Mouse (Mus musculus): ENCODE data around the gene Hnrnpa1.

Hnrnpa1 gene

DNA sequence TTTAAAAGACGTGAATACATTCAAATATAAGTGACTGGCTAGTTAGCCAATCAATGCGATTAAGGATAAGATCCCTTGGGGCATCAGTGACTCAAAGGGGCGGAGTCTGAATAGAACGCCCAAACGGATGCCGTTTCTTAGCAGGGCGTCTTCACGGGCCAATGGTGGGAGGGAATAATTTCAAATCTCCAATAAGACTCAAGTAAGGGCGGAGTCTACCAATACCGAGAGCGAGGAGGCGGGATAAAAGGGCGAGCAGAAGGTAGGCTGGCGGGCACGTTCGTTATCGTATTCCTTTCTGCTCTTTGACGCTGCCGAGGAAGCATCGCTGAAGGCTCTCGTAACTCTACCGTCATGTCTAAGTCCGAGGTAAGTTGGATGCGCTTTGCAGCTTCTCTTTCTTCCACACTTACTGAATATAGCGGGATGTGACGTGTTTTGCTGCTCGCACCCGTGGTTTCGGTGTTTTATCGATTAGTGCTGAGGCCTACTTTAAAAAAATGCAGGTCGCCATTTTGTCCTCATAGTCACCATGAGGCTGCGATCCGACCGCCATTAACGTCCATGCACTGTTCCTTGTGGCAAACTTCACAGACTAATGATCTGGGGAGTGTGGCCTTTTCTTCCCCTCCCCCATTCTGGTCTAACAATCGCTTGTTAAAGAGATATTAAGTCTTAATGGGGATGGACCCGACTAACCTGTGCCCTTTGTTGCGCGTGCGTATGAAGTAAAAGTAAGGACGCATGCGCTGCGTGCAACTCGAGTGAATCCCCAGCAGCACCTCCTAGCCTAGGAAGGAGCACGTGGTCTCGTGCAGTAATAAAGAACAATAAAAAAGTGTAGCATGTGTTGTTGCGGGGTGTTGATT lies at the start of gene Hnrnpa1:
Gene Hnrnpa1 (plus strand): TSS at position 273 of the 869 bp plus-strand sequence.
- DNase-seq (ENCODE audit: low spot score in 2 of 2): peak; percentile 90 to 94

DNA sequence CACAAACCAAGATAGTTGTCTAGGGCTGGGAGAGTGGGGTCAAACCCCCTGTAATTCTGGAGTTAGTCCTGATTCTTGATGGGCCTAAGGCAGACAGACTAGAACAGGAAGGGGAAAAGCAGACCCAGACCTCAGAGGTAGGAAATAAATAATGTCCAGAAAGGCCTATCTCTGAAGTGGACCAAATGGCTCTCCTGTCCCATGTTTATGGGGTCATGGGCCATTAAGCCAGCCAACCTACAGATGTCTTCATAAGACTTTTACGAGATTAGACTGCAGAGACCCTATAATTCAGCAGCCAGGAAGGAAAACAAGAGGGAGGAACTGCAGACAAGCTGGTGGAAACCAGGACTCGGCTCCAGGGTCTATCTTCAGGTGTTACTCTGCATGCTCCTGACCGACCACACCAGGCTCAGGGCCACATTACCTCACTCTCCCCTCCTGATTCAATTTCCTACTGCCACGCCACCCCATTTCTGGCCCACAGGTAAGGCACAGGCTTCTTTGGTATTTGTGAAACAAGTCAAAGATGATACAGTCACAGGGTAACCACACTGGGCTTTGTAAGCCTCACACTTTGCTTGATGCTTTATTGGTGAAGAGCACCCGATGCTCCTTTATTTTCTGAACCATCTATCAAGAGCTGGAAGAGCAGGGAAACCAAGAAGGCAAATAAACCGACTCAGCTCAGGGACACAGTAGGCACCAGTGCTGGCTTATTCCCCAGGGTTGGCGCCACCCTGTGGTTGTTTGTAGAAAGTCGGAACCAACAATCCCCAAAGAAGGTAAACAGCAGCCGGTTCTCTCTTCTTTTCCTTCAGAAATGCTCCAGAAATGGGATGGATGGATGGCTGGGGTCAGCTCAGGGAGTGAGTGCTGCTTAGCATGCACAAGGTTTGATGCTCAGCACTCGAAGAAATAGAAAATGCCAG lies 49.4 kb upstream of the Hnrnpa1 start:
- DNase-seq (ENCODE audit: low spot score in 2 of 2): peak in 1 of 2 experiments; percentile 25

GRCm38 (mm10) chr15:103193606-103194005 lies 46.6 kb upstream of the Hnrnpa1 start:
- no peak for DNase-seq (ENCODE audit: low spot score in 2 of 2)

GRCm38 (mm10) chr15:103196835-103197234 lies 43.4 kb upstream of the Hnrnpa1 start:
- no peak for DNase-seq (ENCODE audit: low spot score in 2 of 2)

GRCm38 (mm10) chr15:103197785-103198184 lies 42.4 kb upstream of the Hnrnpa1 start:
- DNase-seq (ENCODE audit: low spot score in 2 of 2): no peak

DNA sequence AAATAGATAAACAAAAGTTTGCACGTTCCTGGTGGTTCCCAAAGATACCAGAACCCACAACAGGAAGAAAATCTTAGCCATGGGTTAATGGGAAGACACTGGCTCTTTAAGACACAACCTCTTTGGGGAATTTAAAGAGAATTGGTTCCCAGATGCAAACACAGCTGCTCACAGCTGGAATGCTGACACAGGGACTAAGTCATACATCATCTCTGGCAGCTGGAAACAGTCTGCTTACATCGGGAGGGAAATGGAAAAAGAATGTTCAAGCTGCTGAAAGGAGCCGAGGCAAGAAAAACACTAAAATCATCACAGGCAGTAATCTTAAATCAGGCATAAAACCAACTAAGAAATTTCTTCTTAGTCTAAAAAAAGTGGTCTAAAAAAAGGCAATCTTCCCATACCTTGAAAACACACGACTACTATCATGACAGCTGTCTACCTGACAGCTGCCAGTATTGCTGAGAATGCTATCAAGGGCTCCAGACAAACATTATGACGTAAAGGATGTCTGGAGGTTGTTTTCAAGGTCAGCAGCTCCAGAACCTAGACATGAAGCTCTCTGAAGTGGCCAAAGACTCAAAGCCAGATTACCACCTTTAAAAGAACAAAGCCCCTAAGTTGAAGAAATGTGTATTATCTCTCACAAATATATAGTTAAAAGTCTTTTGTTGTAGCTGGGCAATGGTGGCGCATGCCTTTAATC lies 38.0 kb upstream of the Hnrnpa1 start:
- no peak for DNase-seq (ENCODE audit: low spot score in 2 of 2)

DNA sequence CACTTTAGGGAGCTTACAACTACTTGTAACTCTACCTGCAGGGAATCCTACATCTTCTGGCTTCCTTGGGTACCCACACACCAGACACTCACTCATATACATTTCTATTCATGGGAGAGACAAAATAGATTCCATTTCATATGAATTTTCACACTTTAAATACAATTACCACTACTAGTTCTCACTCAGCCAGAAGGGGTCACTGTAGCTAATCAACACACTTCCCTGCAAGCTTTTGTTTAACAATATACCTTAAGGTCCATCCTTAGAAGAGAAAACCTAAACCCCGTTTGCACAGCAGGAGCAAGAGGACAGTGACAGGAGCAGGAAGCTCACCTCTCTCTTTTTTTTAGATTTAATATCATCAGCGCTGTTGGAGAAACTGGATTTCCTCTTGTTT lies 35.1 kb upstream of the Hnrnpa1 start:
- DNase-seq (ENCODE audit: low spot score in 2 of 2): peak in 1 of 2 experiments; percentile 22

GRCm38 (mm10) chr15:103214149-103214548 lies 26.1 kb upstream of the Hnrnpa1 start:
- no peak for DNase-seq (ENCODE audit: low spot score in 2 of 2)

DNA sequence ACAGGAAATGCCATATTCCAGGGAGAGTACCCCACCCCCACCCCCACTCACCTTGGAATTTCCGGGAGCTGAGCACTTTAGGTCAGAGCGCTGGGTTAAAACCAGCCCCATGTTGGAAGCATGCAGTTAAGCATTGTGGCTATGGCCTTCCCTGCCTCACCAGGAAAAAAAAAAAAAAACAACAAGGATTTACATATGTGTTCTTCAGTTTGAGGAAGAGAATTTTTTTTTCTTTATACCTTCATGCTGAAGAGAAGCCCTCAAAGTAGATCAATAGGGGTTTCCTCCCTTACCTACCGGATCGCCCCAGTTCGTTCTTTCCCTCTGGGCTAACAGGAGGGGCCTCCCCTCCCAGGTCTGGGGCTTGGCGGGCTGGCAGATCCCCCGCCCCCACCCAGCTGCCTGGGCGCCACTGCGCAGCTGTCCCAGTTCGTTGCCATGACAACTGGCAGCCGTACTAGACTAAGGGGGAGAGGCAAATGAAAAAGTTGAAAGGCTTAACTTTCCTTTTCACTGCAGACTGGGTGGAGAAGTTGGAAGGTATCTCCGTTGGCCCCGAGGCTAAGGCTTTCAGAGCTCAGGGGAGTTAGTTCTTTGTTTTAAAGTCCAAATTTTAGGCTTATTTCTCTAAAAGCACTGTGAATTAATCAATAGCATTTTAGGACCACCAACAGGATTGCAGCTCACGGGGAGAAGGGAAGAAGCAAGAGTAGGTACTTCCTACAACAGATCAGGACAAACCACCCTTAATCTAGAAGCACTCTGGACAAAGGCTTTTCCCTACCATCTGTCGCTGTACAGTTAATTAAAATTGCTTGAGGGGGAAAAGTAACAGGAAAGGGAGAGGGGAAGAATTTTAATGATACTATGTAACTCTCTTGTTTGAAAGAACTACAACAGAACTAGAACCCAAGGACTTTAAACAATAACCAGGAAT lies 25.0 kb upstream of the Hnrnpa1 start:
- peak; percentile 94 to 95 for DNase-seq (ENCODE audit: low spot score in 2 of 2)

GRCm38 (mm10) chr15:103216052-103216451 lies 24.2 kb upstream of the Hnrnpa1 start:
- DNase-seq (ENCODE audit: low spot score in 2 of 2): no peak

- no peak for DNase-seq (ENCODE audit: low spot score in 2 of 2)
These were observed 19.4 kb upstream of the Hnrnpa1 start for GRCm38 (mm10) chr15:103220785-103221184.

GRCm38 (mm10) chr15:103221386-103221785 lies 18.8 kb upstream of the Hnrnpa1 start:
- DNase-seq (ENCODE audit: low spot score in 2 of 2): no peak

DNA sequence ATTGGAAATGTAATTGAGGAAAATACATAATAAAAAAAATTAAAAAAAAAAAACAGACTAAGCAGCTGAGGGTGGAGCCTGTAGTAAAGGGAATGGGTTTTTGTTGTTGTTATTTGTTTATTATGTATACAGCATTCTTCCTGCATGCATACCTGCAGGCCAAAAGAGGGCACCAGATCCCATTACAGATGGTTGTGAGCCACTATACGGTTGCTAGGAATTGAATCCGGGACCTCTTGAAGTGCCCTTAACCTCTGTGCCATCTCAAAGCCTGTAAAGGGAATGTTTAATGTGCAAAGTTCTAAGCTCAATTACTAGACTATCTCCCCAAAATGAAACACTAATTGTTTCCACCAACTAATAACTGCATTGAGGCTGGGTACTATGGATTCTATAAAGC lies 16.1 kb upstream of the Hnrnpa1 start:
- no peak for DNase-seq (ENCODE audit: low spot score in 2 of 2)

DNA sequence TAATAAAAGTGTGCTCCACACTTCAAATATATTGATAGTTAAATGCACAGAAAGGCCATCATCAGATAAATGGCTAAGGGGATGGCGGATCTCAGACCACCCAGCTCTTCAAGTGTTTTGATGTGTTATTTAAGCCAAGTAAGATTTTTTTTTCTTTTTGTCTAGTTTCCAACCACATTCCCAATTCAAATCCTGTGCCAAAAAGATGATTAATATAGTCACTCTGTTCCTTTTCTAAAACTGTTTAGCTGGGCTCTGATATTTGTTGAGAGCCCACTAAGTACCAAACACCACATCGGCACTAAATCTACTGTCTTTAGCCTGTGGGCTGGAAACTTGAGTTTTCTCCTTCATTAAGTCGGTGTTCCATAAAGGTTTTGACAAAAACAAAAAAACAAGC lies 13.2 kb upstream of the Hnrnpa1 start:
- DNase-seq (ENCODE audit: low spot score in 2 of 2): no peak

DNA sequence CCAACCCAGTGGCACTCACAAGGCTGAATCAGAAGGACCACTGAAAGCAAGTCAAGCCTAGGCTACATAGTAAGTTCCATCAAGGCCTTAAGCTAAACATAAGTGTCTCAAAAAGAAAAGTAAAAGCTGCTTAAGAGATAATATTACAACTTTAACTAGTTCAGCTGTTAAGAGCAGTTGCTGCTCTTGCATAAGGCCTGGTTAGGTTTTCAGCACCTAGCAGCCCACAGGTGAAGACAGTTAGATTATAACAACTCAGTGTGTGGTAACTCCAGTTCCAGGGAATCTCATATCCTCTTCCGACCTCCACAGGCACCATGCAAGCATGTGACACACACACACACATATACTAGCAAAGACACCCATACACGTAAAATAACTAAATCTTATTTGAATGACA lies 12.7 kb upstream of the Hnrnpa1 start:
- DNase-seq (ENCODE audit: low spot score in 2 of 2): no peak

DNA sequence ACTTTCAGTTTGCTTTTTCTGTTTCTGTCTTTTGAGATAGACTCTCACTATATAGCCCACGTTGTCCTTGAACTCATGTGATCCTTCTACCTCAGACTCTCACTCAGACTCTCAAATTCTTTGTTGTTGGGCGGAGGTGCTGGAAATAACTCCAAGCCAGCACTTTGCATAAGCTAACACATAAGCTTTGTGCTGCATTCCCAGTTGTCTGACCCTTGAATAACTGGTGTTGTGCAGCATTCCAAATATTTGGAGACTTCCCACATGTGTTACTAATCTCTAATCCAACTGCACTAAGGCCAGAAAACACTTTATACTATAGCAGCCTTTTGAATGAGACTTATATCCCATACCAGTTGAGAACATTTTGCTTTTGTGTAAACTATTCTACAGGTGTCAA lies 11.3 kb upstream of the Hnrnpa1 start:
- no peak for DNase-seq (ENCODE audit: low spot score in 2 of 2)

DNA sequence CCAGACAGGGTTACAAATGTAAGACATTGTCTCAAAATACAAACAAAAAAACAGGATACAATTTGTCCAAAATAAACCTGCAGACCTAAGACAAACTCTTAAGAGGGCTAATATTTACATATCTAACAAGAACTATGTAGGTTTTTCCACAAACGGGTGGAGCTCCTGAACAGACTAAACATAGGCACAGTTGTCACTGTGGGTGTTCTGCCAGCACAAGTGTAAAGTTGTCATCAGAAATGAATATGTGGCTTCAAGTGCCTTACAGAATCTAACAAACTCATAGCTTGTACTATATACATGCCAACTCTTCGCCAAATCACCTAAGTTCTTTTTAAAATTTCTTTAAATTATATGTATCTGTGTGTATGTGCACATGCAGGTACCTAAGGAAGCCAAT lies 7.1 kb upstream of the Hnrnpa1 start:
- DNase-seq (ENCODE audit: low spot score in 2 of 2): no peak

- DNase-seq (ENCODE audit: low spot score in 2 of 2): no peak
These were observed 2.9 kb upstream of the Hnrnpa1 start for GRCm38 (mm10) chr15:103237295-103237694.

DNA sequence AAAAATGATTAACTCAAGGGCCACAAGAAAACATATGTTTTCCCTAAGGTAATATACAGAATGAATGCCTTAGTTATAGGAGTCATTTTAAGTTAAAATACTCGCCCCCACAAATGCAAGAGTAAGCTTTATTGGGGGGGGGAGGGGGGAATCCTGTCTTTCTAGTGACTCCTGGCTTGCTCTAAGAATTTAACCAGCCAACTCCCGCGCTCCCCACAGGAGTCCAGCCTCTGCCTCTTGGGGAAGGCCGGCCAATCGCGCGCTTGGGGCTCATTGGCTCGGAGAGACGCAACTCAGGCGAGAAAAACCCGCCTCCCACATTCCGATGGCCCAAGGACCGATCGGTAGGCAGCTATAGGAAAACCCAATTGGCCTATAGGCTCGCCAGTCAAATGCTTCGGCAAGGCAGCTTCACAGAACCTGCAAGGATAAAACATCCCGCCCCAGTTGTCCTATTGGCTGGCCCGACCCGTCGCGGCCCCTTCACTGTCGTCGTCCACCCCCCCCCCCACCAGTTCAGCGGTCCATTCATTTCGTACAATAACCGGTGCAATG lies 1.0 kb upstream of the Hnrnpa1 start:
- DNase-seq (ENCODE audit: low spot score in 2 of 2): peak; percentile 86 to 93

DNA sequence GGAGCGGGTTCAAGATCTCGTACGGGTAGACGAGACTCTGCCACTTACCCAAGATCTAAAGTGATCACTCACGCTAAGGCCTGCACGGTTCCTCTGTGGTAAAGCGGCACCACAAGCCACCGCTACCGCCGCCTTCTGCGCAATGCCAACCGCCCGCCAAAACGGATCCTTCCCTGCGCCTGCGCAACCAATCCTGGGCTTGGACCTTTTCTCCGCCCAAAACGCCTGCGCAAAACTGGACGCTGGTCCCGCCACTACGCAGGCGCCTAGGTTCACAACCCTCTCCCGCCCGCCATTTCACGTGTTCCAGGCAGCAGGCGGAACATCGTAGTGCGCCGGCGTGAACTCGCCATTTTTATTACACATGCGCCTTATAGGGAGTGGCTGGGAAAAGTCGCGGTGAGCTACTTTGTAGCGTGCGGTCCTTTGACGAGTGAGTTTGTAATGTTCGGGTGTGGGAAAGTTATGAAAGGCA lies 510 bp upstream of the Hnrnpa1 start, which contains the start of gene Cbx5:
Gene Cbx5 (minus strand): TSS at position 132 of the 475 bp plus-strand sequence.
- peak; percentile 91 to 95 for DNase-seq (ENCODE audit: low spot score in 2 of 2)
